Mouse (Mus musculus): ENCODE measurements around the gene Slc6a19.

GRCm38 (mm10) chr13:73682226-73682625 is 22.4 kb downstream of the Slc6a19 start:
- TF ChIP-seq POLR2A (IDR thresholded peaks at IDR 0.05; ENCODE audit: control insufficient read depth, low read depth, low read length) = no peak
- TF ChIP-seq CTCF (IDR thresholded peaks at IDR 0.05; ENCODE audit: control insufficient read depth, insufficient read depth, insufficient replicate concordance, low read depth, low read length) = no peak

Data from testis, adult 2 months (tissue).